15 mouse cellular contexts compared by ENCODE assay signal in the genomic region with DNA sequence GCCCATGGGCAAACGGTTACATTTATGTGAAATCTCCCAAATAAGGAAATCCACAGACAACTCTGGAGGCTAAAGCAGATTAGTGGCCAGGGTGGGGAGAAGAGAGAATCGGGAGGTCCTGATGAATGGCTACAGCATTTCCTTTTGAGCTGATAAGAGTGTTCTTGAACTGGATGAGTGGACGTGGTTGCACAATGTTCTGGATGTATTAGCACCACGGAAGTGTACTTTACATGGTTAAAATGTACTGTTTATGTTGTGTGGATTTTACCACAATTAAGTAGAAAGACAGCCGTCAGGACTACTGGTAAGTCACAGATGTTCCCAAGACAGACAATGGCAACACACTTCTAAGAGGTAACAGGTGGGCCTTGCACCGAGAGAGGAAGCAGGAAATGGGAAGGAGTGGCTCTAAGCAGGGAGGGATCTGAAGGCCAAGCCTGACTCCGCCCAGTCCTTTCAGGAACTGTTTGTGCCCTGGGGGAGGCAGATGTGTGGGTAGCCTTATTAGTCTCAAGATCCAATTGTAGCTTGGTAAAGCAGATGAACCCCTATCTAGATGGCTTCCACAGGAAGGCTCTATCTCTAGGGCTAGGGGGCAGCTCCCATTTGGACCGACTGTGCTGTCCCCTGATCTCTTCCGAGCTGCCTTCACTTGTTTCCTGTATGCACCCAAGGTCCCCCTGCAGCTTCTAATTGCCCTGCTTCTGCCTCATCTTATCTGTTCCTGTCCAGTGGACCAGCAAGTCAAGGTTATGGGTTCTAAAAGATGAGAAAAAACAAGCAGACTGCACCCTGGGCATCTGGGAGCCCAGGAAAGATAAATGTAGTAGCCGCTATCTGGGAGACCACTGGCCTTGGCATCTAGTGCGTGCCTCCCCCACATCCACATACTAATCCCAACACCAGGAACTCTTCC. TPM values are rescaled to one million over a fixed set of nuclear protein-coding genes. Genes with fewer than 3 reads are reported as not detected.
DNase-seq lines count a peak whose midpoint lies in the region; ATAC-seq and TF ChIP-seq lines count a peak whose summit lies in the region.
"Had no signal": no experiment of that assay in that cellular context is flagged by ENCODE, and none has a peak within 500 bp of the region (broad histone marks: within the 10 kb centered on the region; RNA-seq: fewer than 3 reads in every experiment).

No protein-coding gene starts in this region.

- no peaks in the 10 kb centered on the region for H3K36me3 ChIP-seq in intestine, postnatal 0 days (ENCODE audit: control insufficient read depth, insufficient read depth)
- H3K36me3 ChIP-seq in megakaryocyte, embryonic 14.5 days (replicated peaks; ENCODE audit: low read length): no peaks in the 10 kb centered on the region
- H3K36me3 ChIP-seq: neural tube, embryonic 13.5 days had no signal

- TF ChIP-seq CTCF in intestine, postnatal 0 days (IDR thresholded peaks at IDR 0.05; ENCODE audit: low read depth): no peak

- DNase-seq in ovary, postnatal 36 days (ENCODE audit: low spot score): peak; percentile 20
- no peak for DNase-seq in ovary, postnatal 14 days (ENCODE audit: low spot score)
- DNase-seq in thymus, postnatal 4 days: peak; percentile 53
- DNase-seq in cerebellum, adult 11-12 months: no peak
- DNase-seq in kidney, postnatal 14 days: no peak
- DNase-seq: gastrocnemius, postnatal 25 days; heart, postnatal 10 days; kidney, adult 18-20 months; layer of hippocampus, postnatal 36 days had no signal

- no peaks in the 10 kb centered on the region for H3K9me3 ChIP-seq in intestine, postnatal 0 days (ENCODE audit: control insufficient read depth)
- H3K9me3 ChIP-seq in megakaryocyte, embryonic 14.5 days: no peaks in the 10 kb centered on the region
- H3K9me3 ChIP-seq: forebrain, embryonic 13.5 days; neural tube, embryonic 13.5 days had no signal

- ATAC-seq in intestine, postnatal 0 days: peak; percentile 82
- no peak for ATAC-seq in erythroblast, adult 5-6 weeks (replicated peaks; ENCODE audit: low FRiP score, poor library complexity, severe bottlenecking)
- ATAC-seq: activated CD4-positive, CD25-positive, alpha-beta regulatory T cell, adult 4 months; forebrain, embryonic 13.5 days had no signal

- 49% methylated on average over 11 of the region's 11 CpGs for WGBS in intestine, postnatal 0 days

- H3K27ac ChIP-seq in intestine, postnatal 0 days (ENCODE audit: low read depth, low read length): no peak overlapping the region
- H3K27ac ChIP-seq: forebrain, embryonic 13.5 days; neural tube, embryonic 13.5 days had no signal

- H3K27me3 ChIP-seq in intestine, postnatal 0 days (replicated peaks; ENCODE audit: control insufficient read depth, insufficient read depth, low read length): no peaks in the 10 kb centered on the region
- peaks cover 2% of the 10 kb centered on the region for H3K27me3 ChIP-seq in megakaryocyte, embryonic 14.5 days (replicated peaks)
- H3K27me3 ChIP-seq: forebrain, embryonic 13.5 days; neural tube, embryonic 13.5 days had no signal

- no peak overlapping the region for H3K9ac ChIP-seq in intestine, postnatal 0 days (ENCODE audit: low read depth, low read length)
- H3K9ac ChIP-seq: forebrain, embryonic 13.5 days; neural tube, embryonic 13.5 days had no signal

- H3K4me3 ChIP-seq in intestine, postnatal 0 days (ENCODE audit: low read depth, low read length): no peak overlapping the region
- H3K4me3 ChIP-seq in megakaryocyte, embryonic 14.5 days (replicated peaks): peak overlapping the region; percentile 64
- H3K4me3 ChIP-seq: forebrain, embryonic 13.5 days; neural tube, embryonic 13.5 days had no signal

- 0 out of 2 replicates have a peak, but pooled peaks cover 2% of the 10 kb centered on the region for H3K4me1 ChIP-seq in intestine, postnatal 0 days (replicated peaks; ENCODE audit: control insufficient read depth, insufficient read depth, low read length)
- H3K4me1 ChIP-seq in megakaryocyte, embryonic 14.5 days: peaks cover 10% of the 10 kb centered on the region

- no peak overlapping the region for H3K4me2 ChIP-seq in intestine, postnatal 0 days (replicated peaks; ENCODE audit: low read depth)
- H3K4me2 ChIP-seq: forebrain, embryonic 13.5 days; neural tube, embryonic 13.5 days had no signal

RNA-seq across cellular contexts. Expression of gene Gprc5b, which starts 57.3 kb away (rescaled TPM):
- polyA plus RNA-seq in intestine, postnatal 0 days (2015; fragmentation: Nextera tagmentation; extraction: Ambion mirVana): 0.66 and 1.5 TPM in 2 replicates
- polyA plus RNA-seq in megakaryocyte, embryonic 14.5 days (2012; ENCODE audit: insufficient read depth, low replicate concordance): 0.04 TPM in 1 of 2 replicates, not detected in the other
- not detected in 2 replicates for total RNA-seq in erythroblast, adult 5-6 weeks (2015; ENCODE audit: low replicate concordance)
- total RNA-seq in erythroblast, adult 5-6 weeks (2017; ENCODE audit: low replicate concordance): not detected in 2 replicates

Comparison
In these comparisons a context has a peak if more than half of its experiments do, and no peak if none do; other contexts are left out.
1. DNase-seq: peak in ovary, postnatal 36 days (single experiment) and thymus, postnatal 4 days (single experiment); none in ovary, postnatal 14 days (single experiment), cerebellum, adult 11-12 months (single experiment) and kidney, postnatal 14 days (single experiment).